Mouse (Mus musculus) liver, adult 2 months (tissue): ENCODE measurements at regions not wholly inside any gene's neighbourhood (a gene's known extent, or its start where the extent isn't known, plus 50 kb on each side); places are given as distances from the start of the nearest gene placed in this dataset.
"Not testable (repeated sequence)": the region's sequence is repeated elsewhere in the genome, so short reads cannot be mapped to it uniquely, and the experiment has no call there.

ENCODE experiments used
- DNase-seq: peaks from one replicate; pipeline ENCODE4 v3.0.0-alpha.2; 2011; ENCODE audit warnings: low read depth, low spot score; ENCODE audit errors: extremely low read depth
- H3K27ac ChIP-seq: fragments of 200-500 bp; replicated peaks from 2 replicates; pipeline ENCODE4 v1.5.1; 2012; ENCODE audit warnings: low read depth, mild to moderate bottlenecking, control low read depth, inconsistent platforms, low read length; ENCODE audit not compliant: insufficient read depth
- H3K27me3 ChIP-seq: fragments of 200-500 bp; 2 replicates; pipeline ENCODE4 v1.6.1; 2012; ENCODE audit warnings: mild to moderate bottlenecking, moderate library complexity, low read length, inconsistent platforms; ENCODE audit not compliant: control insufficient read depth, insufficient read depth
- H3K36me3 ChIP-seq: fragments of 200-500 bp; 2 replicates; pipeline ENCODE4 v1.6.1; 2012; ENCODE audit warnings: low read length, inconsistent platforms; ENCODE audit not compliant: control insufficient read depth, insufficient read depth
- H3K4me1 ChIP-seq: fragments of 200-500 bp; 2 replicates; pipeline ENCODE4 v1.6.1; 2011; ENCODE audit warnings: low read length; ENCODE audit not compliant: control insufficient read depth, insufficient read depth
- H3K4me3 ChIP-seq: fragments of 200-500 bp; 2 replicates; pipeline ENCODE4 v1.5.1; 2011; ENCODE audit warnings: low read depth, mild to moderate bottlenecking, control low read depth, low read length, moderate library complexity; ENCODE audit not compliant: insufficient read depth
- H3K79me2 ChIP-seq: fragments of 200-500 bp; 2 replicates; pipeline ENCODE4 v1.6.1; 2012; ENCODE audit warnings: inconsistent platforms, mild to moderate bottlenecking, low read length, moderate library complexity; ENCODE audit not compliant: control insufficient read depth, insufficient read depth
- H3K9ac ChIP-seq: fragments of 200-500 bp; 2 replicates; pipeline ENCODE4 v1.6.1; 2012; ENCODE audit warnings: low read depth, mild to moderate bottlenecking, control low read depth, inconsistent platforms, low read length
- CTCF ChIP-seq: fragments of 200-500 bp; IDR thresholded peaks from 2 replicates; pipeline ENCODE4 v1.5.1; 2011; ENCODE audit warnings: low read depth, low read length, control low read depth
- POLR2A ChIP-seq: fragments of 200-500 bp; IDR thresholded peaks from 2 replicates; pipeline ENCODE4 v1.6.1; 2011; ENCODE audit warnings: low read length, control low read depth; ENCODE audit not compliant: insufficient read depth; ENCODE audit errors: extremely low read depth
- WGBS: fragments of 180-500 bp; shearing (Covaris S2); methylation state at CpG from one replicate; pipeline ENCODE4 v1.1.7; 2018; 5-methylcytosine and 5-hydroxymethylcytosine counted together

DNA sequence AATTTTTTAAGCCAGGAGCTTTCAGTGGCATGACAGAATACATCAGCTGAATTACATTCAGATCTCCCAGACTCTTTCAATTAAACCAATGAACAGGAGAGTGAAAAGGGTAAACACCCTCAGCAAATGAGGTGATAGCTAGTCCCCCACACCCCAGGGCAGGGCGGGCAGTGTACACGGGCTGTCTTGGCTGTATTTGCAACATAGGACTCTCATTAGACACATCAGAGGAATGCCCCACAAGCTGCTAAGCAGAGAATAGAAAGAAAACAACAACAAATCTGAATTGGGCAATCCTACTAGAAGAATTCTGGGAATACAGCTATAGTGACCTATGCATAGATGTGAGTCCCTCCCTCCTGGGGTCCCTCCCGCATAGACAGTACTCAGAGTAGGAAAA, 131.8 kb upstream of the Zfp637 start:
- no peak overlapping the region for H3K4me3 ChIP-seq
- no peaks in the 10 kb centered on the region for H3K36me3 ChIP-seq
- no peaks in the 10 kb centered on the region for H3K27me3 ChIP-seq
- H3K79me2 ChIP-seq = no peaks in the 10 kb centered on the region
- H3K9ac ChIP-seq = no peak overlapping the region
- H3K27ac ChIP-seq = no peak overlapping the region
- 69% methylated on average over 3 of the region's 3 CpGs for WGBS
- no peaks in the 10 kb centered on the region for H3K4me1 ChIP-seq
- no peak for TF ChIP-seq POLR2A
- no peak for DNase-seq

DNA sequence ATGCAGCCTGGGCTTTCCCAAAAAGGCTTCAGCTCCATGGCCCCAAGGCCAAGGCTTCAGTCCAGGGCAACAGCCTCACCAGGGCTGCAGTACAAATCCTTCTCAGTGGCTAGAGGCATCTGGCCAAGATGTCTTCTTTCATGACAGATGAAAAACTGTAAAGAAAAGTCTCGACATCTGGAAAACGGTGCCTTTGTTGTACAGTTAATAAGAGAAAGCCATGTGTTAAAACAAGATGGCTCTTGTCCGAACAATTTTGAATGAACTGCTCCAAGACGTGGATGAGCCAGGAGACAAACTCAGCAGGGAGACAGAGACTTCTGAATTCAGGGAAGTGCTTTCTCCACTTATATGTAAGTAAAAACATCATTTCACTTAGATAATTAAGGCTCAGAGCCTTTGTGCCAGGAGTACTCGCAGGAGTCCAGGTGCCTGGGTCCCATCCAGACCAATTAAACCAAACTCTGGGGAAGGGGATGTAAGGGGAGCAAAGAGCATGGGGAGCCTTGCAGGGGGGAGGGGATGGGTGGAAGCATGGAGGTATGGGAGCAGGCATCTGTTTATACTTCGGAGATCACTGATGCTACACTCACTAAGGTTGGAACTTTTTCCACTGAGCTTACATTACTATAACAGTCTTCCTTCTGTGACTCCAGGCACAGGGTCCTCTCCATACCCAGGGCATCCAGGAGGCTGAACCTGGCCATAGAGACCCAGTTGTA, 125.8 kb upstream of the Zfp637 start:
- no peaks in the 10 kb centered on the region for H3K4me1 ChIP-seq
- H3K27ac ChIP-seq = no peak overlapping the region
- H3K27me3 ChIP-seq = no peaks in the 10 kb centered on the region
- H3K9ac ChIP-seq = no peak overlapping the region
- no peaks in the 10 kb centered on the region for H3K36me3 ChIP-seq
- H3K4me3 ChIP-seq = no peak overlapping the region
- no peaks in the 10 kb centered on the region for H3K79me2 ChIP-seq
- TF ChIP-seq POLR2A = no peak
- TF ChIP-seq CTCF = no peak
- DNase-seq = no peak
- 93% methylated on average over 6 of the region's 6 CpGs for WGBS

DNA sequence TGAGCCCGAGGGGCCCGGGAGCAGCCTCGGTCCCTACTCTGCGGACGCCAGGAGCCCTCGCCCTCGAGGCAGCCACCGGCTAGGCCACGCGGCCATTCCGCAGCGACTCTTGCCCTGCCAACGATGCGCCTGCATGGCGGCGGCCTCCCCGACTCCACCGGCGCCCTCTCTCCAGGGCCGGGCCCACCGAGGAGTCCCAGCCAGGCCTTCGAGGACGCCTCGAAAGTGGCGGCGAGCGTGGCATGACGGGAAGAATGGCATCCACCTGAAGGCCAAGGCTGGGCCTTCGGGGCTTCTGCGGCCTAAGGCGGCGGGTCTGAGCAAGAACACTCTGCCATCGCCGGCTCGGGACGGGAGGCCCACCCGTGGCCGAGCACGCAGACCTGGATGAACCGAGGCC, 124.6 kb upstream of the Zfp637 start:
- not testable (repeated sequence) for H3K27me3 ChIP-seq, H3K79me2 ChIP-seq, H3K4me3 ChIP-seq, H3K4me1 ChIP-seq, H3K27ac ChIP-seq, H3K36me3 ChIP-seq, H3K9ac ChIP-seq, DNase-seq
- WGBS = 79% methylated on average over 8 of the region's 40 CpGs

- DNase-seq, H3K9ac ChIP-seq, H3K4me1 ChIP-seq, H3K27me3 ChIP-seq, H3K79me2 ChIP-seq, H3K36me3 ChIP-seq, H3K4me3 ChIP-seq, H3K27ac ChIP-seq: not testable (repeated sequence)
Measured at GRCm38 (mm10) chr6:117752338-117752737, 88.6 kb upstream of the Zfp637 start.

- not testable (repeated sequence) for DNase-seq, H3K27me3 ChIP-seq, H3K36me3 ChIP-seq, H3K4me3 ChIP-seq, H3K4me1 ChIP-seq, H3K27ac ChIP-seq, H3K79me2 ChIP-seq, H3K9ac ChIP-seq
- 92% methylated on average over 2 of the region's 2 CpGs for WGBS
Measured at GRCm38 (mm10) chr6:117755682-117756081, 85.3 kb upstream of the Zfp637 start.

GRCm38 (mm10) chr6:117756176-117756575, 84.8 kb upstream of the Zfp637 start:
- Histone ChIP-seq H3K4me3 (no peak overlapping the region), H3K9ac (no peak overlapping the region), H3K36me3 (no peaks in the 10 kb centered on the region), H3K4me1 (no peaks in the 10 kb centered on the region), H3K27ac (no peak overlapping the region), H3K79me2 (no peaks in the 10 kb centered on the region), H3K27me3 (no peaks in the 10 kb centered on the region)
- DNase-seq = no peak
- TF ChIP-seq CTCF (no peak), POLR2A (no peak)
- 86% methylated on average over 9 of the region's 9 CpGs for WGBS

- H3K36me3 ChIP-seq, H3K79me2 ChIP-seq, H3K9ac ChIP-seq, H3K27me3 ChIP-seq, H3K27ac ChIP-seq, H3K4me3 ChIP-seq, H3K4me1 ChIP-seq: not testable (repeated sequence)
- 8% methylated on average over 6 of the region's 6 CpGs for WGBS
- peak; percentile 45; the same call in 1 of the 2 replicates for TF ChIP-seq CTCF
- peak; percentile 33 for DNase-seq
Measured at GRCm38 (mm10) chr6:117758516-117758915, 82.5 kb upstream of the Zfp637 start.
